Mouse (Mus musculus) cerebral cortex, adult 2 months (tissue): ENCODE measurements around the gene Gucy2g.

Experiments used
- WGBS: fragments of 180-500 bp; shearing (Covaris S2); methylation state at CpG from one replicate; pipeline ENCODE4 v1.1.7; 2018; 5-methylcytosine and 5-hydroxymethylcytosine counted together

Gucy2g gene

GRCm38 (mm10) chr19:55247563-55247962 is 6.5 kb upstream of the Gucy2g start:
- WGBS: 93% methylated on average over 5 of the region's 5 CpGs

- 7% methylated on average over 7 of the region's 7 CpGs for WGBS
Observed at GRCm38 (mm10) chr19:55244791-55245231, 3.8 kb upstream of the Gucy2g start.

- 69% methylated on average over 6 of the region's 6 CpGs for WGBS
Observed at GRCm38 (mm10) chr19:55239766-55240426, 1.1 kb downstream of the Gucy2g start.

GRCm38 (mm10) chr19:55236564-55236963 is 4.5 kb downstream of the Gucy2g start:
- 62% methylated on average over 5 of the region's 5 CpGs for WGBS

- 57% methylated on average over 2 of the region's 2 CpGs for WGBS
Observed at GRCm38 (mm10) chr19:55236026-55236425, 5.0 kb downstream of the Gucy2g start.

GRCm38 (mm10) chr19:55232136-55232535 is 8.9 kb downstream of the Gucy2g start:
- WGBS: 68% methylated on average over 8 of the region's 8 CpGs

- WGBS: 42% methylated on average over 10 of the region's 10 CpGs
Observed at GRCm38 (mm10) chr19:55231081-55231480, 10.0 kb downstream of the Gucy2g start.

- 81% methylated on average over 7 of the region's 7 CpGs for WGBS
Observed at GRCm38 (mm10) chr19:55227135-55227534, 13.9 kb downstream of the Gucy2g start.

- WGBS: 74% methylated on average over 5 of the region's 5 CpGs
Observed at GRCm38 (mm10) chr19:55226621-55227020, 14.4 kb downstream of the Gucy2g start.

GRCm38 (mm10) chr19:55222268-55222667 is 18.8 kb downstream of the Gucy2g start:
- 91% methylated on average over 9 of the region's 9 CpGs for WGBS

GRCm38 (mm10) chr19:55221208-55221607 is 19.8 kb downstream of the Gucy2g start:
- WGBS: 43% methylated on average over 6 of the region's 6 CpGs

- 69% methylated on average over 8 of the region's 8 CpGs for WGBS
Observed at GRCm38 (mm10) chr19:55219359-55219758, 21.7 kb downstream of the Gucy2g start.

- WGBS: 23% methylated on average over 12 of the region's 12 CpGs
Observed at GRCm38 (mm10) chr19:55218741-55219221, 22.3 kb downstream of the Gucy2g start.

GRCm38 (mm10) chr19:55218192-55218739 is 22.8 kb downstream of the Gucy2g start:
- 3% methylated on average over 20 of the region's 20 CpGs for WGBS

GRCm38 (mm10) chr19:55217365-55217764 is 23.7 kb downstream of the Gucy2g start:
- WGBS: 40% methylated on average over 9 of the region's 9 CpGs

GRCm38 (mm10) chr19:55216876-55217275 is 24.2 kb downstream of the Gucy2g start:
- WGBS: 74% methylated on average over 4 of the region's 4 CpGs

- WGBS: 60% methylated on average over 12 of the region's 12 CpGs
Observed at GRCm38 (mm10) chr19:55213617-55214340, 27.3 kb downstream of the Gucy2g start.

- 73% methylated on average over 1 of the region's 1 CpGs for WGBS
Observed at GRCm38 (mm10) chr19:55211698-55212097, 29.3 kb downstream of the Gucy2g start.

- 81% methylated on average over 3 of the region's 3 CpGs for WGBS
Observed at GRCm38 (mm10) chr19:55209084-55209483, 32.0 kb downstream of the Gucy2g start.

- 78% methylated on average over 4 of the region's 4 CpGs for WGBS
Observed at GRCm38 (mm10) chr19:55208654-55209053, 32.4 kb downstream of the Gucy2g start.

- WGBS: 68% methylated on average over 25 of the region's 25 CpGs
Observed at GRCm38 (mm10) chr19:55207746-55208538, 33.1 kb downstream of the Gucy2g start.

GRCm38 (mm10) chr19:55207205-55207604 is 33.8 kb downstream of the Gucy2g start:
- WGBS: 52% methylated on average over 6 of the region's 6 CpGs
